Mouse (Mus musculus): ENCODE results near the gene Dlg5.

Dlg5 gene

GRCm38 (mm10) chr14:24125069-24125468 is 120.7 kb downstream of the Dlg5 start:
- no peak for DNase-seq (ENCODE audit: low spot score in 2 of 2)

DNA sequence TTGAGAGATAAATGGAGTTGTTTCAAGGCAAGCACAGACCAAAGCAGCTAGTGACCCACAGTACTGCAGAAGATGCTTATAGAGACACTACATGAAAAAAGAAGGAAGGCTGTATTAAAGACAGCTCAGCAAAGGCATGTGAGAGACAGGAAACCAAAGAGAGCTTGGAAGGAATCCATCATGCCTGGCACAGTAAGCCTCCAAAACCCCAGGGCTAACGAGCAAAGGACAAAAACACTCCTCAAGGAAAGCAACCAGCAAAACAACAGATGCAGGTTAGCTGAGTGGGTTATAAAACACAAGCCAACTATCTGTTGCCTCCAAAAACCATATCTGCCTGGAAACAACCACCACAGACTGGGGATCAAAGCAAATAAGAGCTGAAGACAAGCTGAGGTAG is 121.5 kb downstream of the Dlg5 start:
- DNase-seq (ENCODE audit: low spot score in 2 of 2), result no peak

DNA sequence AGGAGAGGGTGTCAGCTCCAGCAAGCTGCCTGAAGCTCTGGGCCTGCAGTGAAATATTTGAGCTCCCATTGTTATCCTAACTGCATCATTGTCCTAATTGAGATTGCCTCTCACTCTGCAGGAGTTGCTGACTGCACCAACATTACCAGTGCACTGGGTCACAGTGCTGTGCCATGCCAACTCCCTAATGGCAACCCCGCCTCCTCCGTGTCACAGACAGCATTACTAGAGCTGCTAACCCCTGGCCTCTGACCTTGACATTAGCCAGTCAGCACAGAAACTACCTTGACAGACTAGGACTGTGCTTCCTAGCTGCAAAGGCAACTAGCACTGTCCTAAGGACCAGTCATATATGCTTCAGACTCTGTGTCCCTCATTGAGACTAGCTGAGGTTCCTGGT is 139.0 kb downstream of the Dlg5 start:
- DNase-seq (ENCODE audit: low spot score in 2 of 2), result no peak

DNA sequence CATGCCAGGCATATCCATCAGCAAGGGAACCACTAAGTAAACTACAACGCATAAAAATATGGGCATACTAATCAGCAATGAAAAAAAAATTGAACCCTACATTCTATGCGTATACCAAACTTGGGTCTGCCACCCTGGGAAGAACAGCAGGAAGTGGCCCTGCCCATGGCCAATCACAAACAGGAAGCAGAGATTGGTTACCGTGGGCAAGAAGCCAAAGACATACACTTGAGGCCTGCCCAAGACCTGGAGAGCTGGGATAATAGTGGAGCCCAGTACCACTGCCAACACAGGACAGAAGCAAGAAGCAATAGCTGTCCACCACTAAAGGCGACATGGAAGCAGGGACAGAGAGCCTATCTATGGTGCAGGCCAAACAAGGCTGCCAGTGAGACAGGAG is 146.9 kb downstream of the Dlg5 start:
- DNase-seq (ENCODE audit: low spot score in 2 of 2), result no peak

DNA sequence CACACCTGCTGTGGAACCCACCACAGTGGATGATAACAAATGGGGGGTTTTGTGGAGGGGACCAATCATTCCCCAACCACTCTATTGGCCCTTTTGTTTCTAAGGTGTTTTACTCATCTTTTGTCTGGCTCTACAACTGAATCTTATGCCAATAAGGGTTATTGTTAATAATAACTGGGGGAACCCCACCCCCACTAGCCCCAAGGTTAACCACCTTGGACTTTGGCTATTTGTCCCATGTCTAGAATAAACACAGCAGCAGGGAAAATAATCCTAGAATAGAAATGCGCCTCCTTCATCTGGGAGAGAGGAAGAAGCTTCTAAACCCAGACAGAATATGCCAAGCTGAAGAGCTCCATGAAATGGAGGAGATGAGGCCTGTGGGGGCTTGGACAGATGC is 151.1 kb downstream of the Dlg5 start:
- no peak for DNase-seq (ENCODE audit: low spot score in 2 of 2)

- no peak for DNase-seq (ENCODE audit: low spot score in 2 of 2)
Measured at GRCm38 (mm10) chr14:24093221-24093620, 152.5 kb downstream of the Dlg5 start.

GRCm38 (mm10) chr14:24092391-24092790 is 153.3 kb downstream of the Dlg5 start:
- no peak for DNase-seq (ENCODE audit: low spot score in 2 of 2)

DNA sequence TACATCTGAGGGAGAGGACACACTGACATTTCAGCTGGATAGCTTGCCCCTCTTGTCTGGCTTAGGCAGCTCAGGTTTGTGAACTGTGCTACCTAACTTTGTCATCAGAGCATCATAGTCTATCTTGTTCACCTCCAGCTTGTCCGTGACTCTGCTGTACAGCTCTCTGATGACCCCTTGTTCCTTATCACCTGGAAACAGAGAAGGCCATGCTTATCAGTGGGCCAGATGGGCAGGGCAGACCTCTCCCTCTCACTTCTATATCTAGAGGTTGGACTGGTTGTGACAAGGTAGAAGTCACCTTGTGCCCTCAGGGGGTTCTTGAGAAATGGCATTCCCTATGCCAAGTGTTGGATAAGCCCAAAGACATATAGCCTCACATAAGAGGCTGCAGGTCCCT is 154.9 kb downstream of the Dlg5 start:
- DNase-seq (ENCODE audit: low spot score in 2 of 2), result no peak

DNA sequence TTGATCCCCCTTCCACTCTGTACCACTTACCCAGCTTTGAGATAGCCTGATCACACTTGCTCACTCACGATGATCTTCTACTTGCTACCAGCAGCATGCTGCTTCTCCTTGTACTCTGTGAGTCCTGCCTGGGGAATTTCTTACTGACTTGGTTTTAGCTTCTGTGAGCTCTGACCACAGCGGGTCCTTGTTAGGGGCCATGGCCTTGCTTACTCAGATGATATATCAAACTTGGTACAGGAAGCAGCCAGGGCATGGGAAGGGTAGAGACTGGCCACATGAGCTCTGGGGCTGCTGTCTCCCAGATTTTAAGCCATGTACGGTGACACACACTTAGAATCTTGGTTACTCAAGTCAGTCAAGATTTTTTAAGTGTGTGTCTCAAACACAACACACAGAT is 156.5 kb downstream of the Dlg5 start:
- no peak for DNase-seq (ENCODE audit: low spot score in 2 of 2)

DNA sequence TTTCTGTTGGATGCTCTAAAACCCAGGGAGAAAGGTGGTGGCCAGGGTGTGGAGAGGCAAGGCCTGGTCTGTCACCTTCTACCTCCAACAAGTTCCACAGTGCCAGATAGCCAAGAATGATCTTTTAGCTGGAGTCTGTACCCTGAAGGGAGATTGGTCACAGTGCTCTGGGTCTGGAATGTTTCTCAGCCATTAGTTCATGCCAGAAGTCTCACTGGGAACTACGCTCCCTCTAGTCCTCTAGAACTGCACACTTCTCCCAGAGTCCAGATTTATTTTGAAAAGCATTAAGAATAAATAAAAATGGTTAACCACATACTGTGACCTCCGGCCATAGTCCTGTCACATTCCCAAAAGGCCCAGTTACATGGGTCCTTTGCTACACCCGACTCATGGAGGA is 158.3 kb downstream of the Dlg5 start:
- DNase-seq (ENCODE audit: low spot score in 2 of 2), result no peak

GRCm38 (mm10) chr14:24086481-24086880 is 159.2 kb downstream of the Dlg5 start:
- no peak for DNase-seq (ENCODE audit: low spot score in 2 of 2)
